Mouse (Mus musculus): ENCODE data around the gene Wdtc1. TPM values are rescaled to one million over a fixed set of nuclear protein-coding genes. Genes with fewer than 3 reads are reported as not detected.
A peak's percentile ranks its signal among the peaks of the same experiment; 100 is the strongest.

Gene Wdtc1
- polyA plus RNA-seq, 1 experiment = 49.6 TPM

GRCm38 (mm10) chr4:133292901-133293843, 60.1 kb downstream of the Wdtc1 start:
- TF ChIP-seq POLR2A (IDR thresholded peaks at IDR 0.05; ENCODE audit: borderline replicate concordance, extremely low read depth, insufficient read depth, insufficient read length, poor library complexity, severe bottlenecking) = no peak
- TF ChIP-seq CTCF (IDR thresholded peaks at IDR 0.05; ENCODE audit: borderline replicate concordance, extremely low read depth, insufficient read depth, insufficient read length) = no peak
- DNase-seq (ENCODE audit: low read depth) = peak; percentile 80

GRCm38 (mm10) chr4:133292405-133292804, 60.9 kb downstream of the Wdtc1 start:
- DNase-seq (ENCODE audit: low read depth) = no peak
- TF ChIP-seq POLR2A (IDR thresholded peaks at IDR 0.05; ENCODE audit: borderline replicate concordance, extremely low read depth, insufficient read depth, insufficient read length, poor library complexity, severe bottlenecking) = no peak
- TF ChIP-seq CTCF (IDR thresholded peaks at IDR 0.05; ENCODE audit: borderline replicate concordance, extremely low read depth, insufficient read depth, insufficient read length) = no peak

- TF ChIP-seq CTCF (IDR thresholded peaks at IDR 0.05; ENCODE audit: borderline replicate concordance, extremely low read depth, insufficient read depth, insufficient read length) = no peak
- TF ChIP-seq POLR2A (IDR thresholded peaks at IDR 0.05; ENCODE audit: borderline replicate concordance, extremely low read depth, insufficient read depth, insufficient read length, poor library complexity, severe bottlenecking) = no peak
- no peak for DNase-seq (ENCODE audit: low read depth)
These were observed 62.0 kb downstream of the Wdtc1 start for GRCm38 (mm10) chr4:133291255-133291654.

GRCm38 (mm10) chr4:133286476-133287077, 66.7 kb downstream of the Wdtc1 start:
- TF ChIP-seq CTCF (IDR thresholded peaks at IDR 0.05; ENCODE audit: borderline replicate concordance, extremely low read depth, insufficient read depth, insufficient read length) (no peak), POLR2A (IDR thresholded peaks at IDR 0.05; ENCODE audit: borderline replicate concordance, extremely low read depth, insufficient read depth, insufficient read length, poor library complexity, severe bottlenecking) (no peak)

GRCm38 (mm10) chr4:133285950-133286349, 67.3 kb downstream of the Wdtc1 start:
- TF ChIP-seq CTCF (IDR thresholded peaks at IDR 0.05; ENCODE audit: borderline replicate concordance, extremely low read depth, insufficient read depth, insufficient read length) (no peak), POLR2A (IDR thresholded peaks at IDR 0.05; ENCODE audit: borderline replicate concordance, extremely low read depth, insufficient read depth, insufficient read length, poor library complexity, severe bottlenecking) (no peak)
- no peak for DNase-seq (ENCODE audit: low read depth)

More at GRCm38 (mm10) chr4:133286476-133287077, 66.7 kb downstream of the Wdtc1 start:
- DNase-seq (ENCODE audit: low read depth) = no peak

GRCm38 (mm10) chr4:133285299-133285698, 68.0 kb downstream of the Wdtc1 start:
- no peak for DNase-seq (ENCODE audit: low read depth)
- TF ChIP-seq CTCF (IDR thresholded peaks at IDR 0.05; ENCODE audit: borderline replicate concordance, extremely low read depth, insufficient read depth, insufficient read length) (no peak), POLR2A (IDR thresholded peaks at IDR 0.05; ENCODE audit: borderline replicate concordance, extremely low read depth, insufficient read depth, insufficient read length, poor library complexity, severe bottlenecking) (no peak)

- no peak for TF ChIP-seq POLR2A (IDR thresholded peaks at IDR 0.05; ENCODE audit: borderline replicate concordance, extremely low read depth, insufficient read depth, insufficient read length, poor library complexity, severe bottlenecking)
- TF ChIP-seq CTCF (IDR thresholded peaks at IDR 0.05; ENCODE audit: borderline replicate concordance, extremely low read depth, insufficient read depth, insufficient read length) = peak; percentile 6; the same call in 1 of the 2 replicates
- peak; percentile 25 for DNase-seq (ENCODE audit: low read depth)
These were observed 70.6 kb downstream of the Wdtc1 start for GRCm38 (mm10) chr4:133282656-133283055.

GRCm38 (mm10) chr4:133281951-133282481, 71.3 kb downstream of the Wdtc1 start:
- TF ChIP-seq CTCF (IDR thresholded peaks at IDR 0.05; ENCODE audit: borderline replicate concordance, extremely low read depth, insufficient read depth, insufficient read length) (no peak), POLR2A (IDR thresholded peaks at IDR 0.05; ENCODE audit: borderline replicate concordance, extremely low read depth, insufficient read depth, insufficient read length, poor library complexity, severe bottlenecking) (no peak)
- peak; percentile 69 for DNase-seq (ENCODE audit: low read depth)

- no peak for TF ChIP-seq CTCF (IDR thresholded peaks at IDR 0.05; ENCODE audit: borderline replicate concordance, extremely low read depth, insufficient read depth, insufficient read length)
- TF ChIP-seq POLR2A (IDR thresholded peaks at IDR 0.05; ENCODE audit: borderline replicate concordance, extremely low read depth, insufficient read depth, insufficient read length, poor library complexity, severe bottlenecking) = no peak
- no peak for DNase-seq (ENCODE audit: low read depth)
These were observed 71.8 kb downstream of the Wdtc1 start for GRCm38 (mm10) chr4:133281513-133281912.

- DNase-seq (ENCODE audit: low read depth) = no peak
- TF ChIP-seq POLR2A (IDR thresholded peaks at IDR 0.05; ENCODE audit: borderline replicate concordance, extremely low read depth, insufficient read depth, insufficient read length, poor library complexity, severe bottlenecking) (no peak), CTCF (IDR thresholded peaks at IDR 0.05; ENCODE audit: borderline replicate concordance, extremely low read depth, insufficient read depth, insufficient read length) (no peak)
These were observed 74.8 kb downstream of the Wdtc1 start for GRCm38 (mm10) chr4:133278482-133278881.

GRCm38 (mm10) chr4:133278067-133278466, 75.2 kb downstream of the Wdtc1 start:
- no peak for TF ChIP-seq CTCF (IDR thresholded peaks at IDR 0.05; ENCODE audit: borderline replicate concordance, extremely low read depth, insufficient read depth, insufficient read length)
- TF ChIP-seq POLR2A (IDR thresholded peaks at IDR 0.05; ENCODE audit: borderline replicate concordance, extremely low read depth, insufficient read depth, insufficient read length, poor library complexity, severe bottlenecking) = no peak
- no peak for DNase-seq (ENCODE audit: low read depth)

Measured in brain, embryonic 14.5 days (tissue).